Mouse (Mus musculus): ENCODE results near the gene Naa80. TPM values are rescaled to one million over a fixed set of nuclear protein-coding genes. Genes with fewer than 3 reads are reported as not detected.
A peak's percentile ranks its signal among the peaks of the same experiment; 100 is the strongest.

Naa80 gene
- polyA plus RNA-seq, 1 experiment = 11.3 TPM

DNA sequence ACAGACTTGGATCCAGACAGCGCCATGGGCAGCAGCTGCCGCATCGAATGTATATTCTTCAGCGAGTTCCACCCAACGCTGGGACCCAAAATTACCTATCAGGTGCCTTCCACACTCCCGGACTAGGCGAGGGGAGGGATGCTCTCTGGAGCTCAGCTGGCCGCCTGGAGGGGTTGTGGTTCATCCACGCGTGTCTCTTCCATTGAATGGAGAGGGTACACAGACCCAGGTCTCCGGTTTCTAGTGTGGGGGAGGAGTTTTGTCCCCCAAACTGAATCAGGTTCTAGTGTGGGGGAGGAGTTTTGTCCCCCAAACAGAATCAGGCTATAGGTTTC, 36.4 kb upstream of the Naa80 start:
- H3K4me3 ChIP-seq (ENCODE audit: insufficient read depth, low read length) = peak overlapping the region; percentile 62
- TF ChIP-seq CTCF (IDR thresholded peaks at IDR 0.05; ENCODE audit: borderline replicate concordance, insufficient read depth, low read length) (no peak), POLR2A (IDR thresholded peaks at IDR 0.05; ENCODE audit: low read depth, low read length) (no peak)
- H3K27ac ChIP-seq (ENCODE audit: insufficient read depth, low read length) = no peak overlapping the region
- H3K4me1 ChIP-seq (ENCODE audit: control insufficient read depth, insufficient read depth, low read length) = 0 out of 2 replicates have a peak, but pooled peaks cover 3% of the 10 kb centered on the region

DNA sequence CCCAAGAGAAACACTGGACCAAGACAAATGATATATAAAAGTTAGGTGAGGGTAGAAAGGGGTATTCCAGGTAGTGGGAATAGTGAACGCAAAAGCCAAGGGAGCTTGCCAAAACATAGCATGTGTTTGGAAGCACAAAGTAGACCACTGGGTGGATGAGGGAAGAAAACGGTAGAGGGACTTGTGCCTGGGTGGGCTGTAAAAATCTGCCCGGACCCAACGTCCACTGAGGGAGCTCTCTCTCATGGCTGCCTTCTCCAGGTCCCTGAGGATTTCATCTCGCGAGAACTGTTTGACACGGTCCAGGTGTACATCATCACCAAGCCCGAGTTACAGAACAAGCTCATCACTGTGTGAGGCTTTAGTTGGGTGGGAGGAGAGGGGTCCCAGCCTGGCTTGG, 36.0 kb upstream of the Naa80 start:
- Histone ChIP-seq H3K4me3 (ENCODE audit: insufficient read depth, low read length) (peak overlapping the region; percentile 62), H3K27ac (ENCODE audit: insufficient read depth, low read length) (no peak overlapping the region), H3K4me1 (ENCODE audit: control insufficient read depth, insufficient read depth, low read length) (0 out of 2 replicates have a peak, but pooled peaks cover 3% of the 10 kb centered on the region)
- no peak for TF ChIP-seq CTCF (IDR thresholded peaks at IDR 0.05; ENCODE audit: borderline replicate concordance, insufficient read depth, low read length)
- TF ChIP-seq POLR2A (IDR thresholded peaks at IDR 0.05; ENCODE audit: low read depth, low read length) = no peak

- H3K27ac ChIP-seq (ENCODE audit: insufficient read depth, low read length) = no peak overlapping the region
- H3K4me3 ChIP-seq (ENCODE audit: insufficient read depth, low read length) = no peak overlapping the region
- H3K4me1 ChIP-seq (ENCODE audit: control insufficient read depth, insufficient read depth, low read length) = 0 out of 2 replicates have a peak, but pooled peaks cover 3% of the 10 kb centered on the region
- TF ChIP-seq POLR2A (IDR thresholded peaks at IDR 0.05; ENCODE audit: low read depth, low read length) = no peak
- TF ChIP-seq CTCF (IDR thresholded peaks at IDR 0.05; ENCODE audit: borderline replicate concordance, insufficient read depth, low read length) = no peak
Observed at GRCm38 (mm10) chr9:107543299-107543698, 35.4 kb upstream of the Naa80 start.

DNA sequence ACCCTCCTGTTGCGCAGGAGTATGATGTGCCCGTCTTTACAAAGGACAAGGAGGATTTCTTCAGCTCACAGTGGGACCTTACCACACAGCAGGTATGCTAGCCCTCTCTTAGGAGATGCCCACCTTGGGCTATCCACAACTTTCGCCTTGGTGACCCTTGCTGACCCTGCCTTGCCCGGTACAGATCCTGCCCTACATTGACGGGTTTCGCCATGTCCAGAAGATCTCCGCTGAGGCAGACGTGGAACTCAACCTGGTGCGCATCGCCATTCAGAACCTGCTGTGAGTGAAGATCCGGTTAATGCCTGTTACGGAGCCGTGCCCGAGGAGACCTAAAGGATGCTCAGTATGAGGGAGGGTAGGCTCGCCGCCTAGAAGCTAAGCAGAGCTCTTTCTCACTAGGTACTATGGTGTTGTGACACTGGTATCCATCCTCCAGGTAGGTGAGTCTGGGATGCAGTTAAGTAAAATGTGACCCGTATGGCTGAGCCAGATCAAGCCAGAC, 34.4 kb upstream of the Naa80 start:
- no peak overlapping the region for H3K27ac ChIP-seq (ENCODE audit: insufficient read depth, low read length)
- no peak for TF ChIP-seq POLR2A (IDR thresholded peaks at IDR 0.05; ENCODE audit: low read depth, low read length)
- no peak overlapping the region for H3K4me3 ChIP-seq (ENCODE audit: insufficient read depth, low read length)
- H3K4me1 ChIP-seq (ENCODE audit: control insufficient read depth, insufficient read depth, low read length) = 0 out of 2 replicates have a peak, but pooled peaks cover 3% of the 10 kb centered on the region

GRCm38 (mm10) chr9:107544729-107545128, 34.0 kb upstream of the Naa80 start:
- H3K4me3 ChIP-seq (ENCODE audit: insufficient read depth, low read length) = no peak overlapping the region
- 0 out of 2 replicates have a peak, but pooled peaks cover 3% of the 10 kb centered on the region for H3K4me1 ChIP-seq (ENCODE audit: control insufficient read depth, insufficient read depth, low read length)
- TF ChIP-seq POLR2A (IDR thresholded peaks at IDR 0.05; ENCODE audit: low read depth, low read length) = no peak
- TF ChIP-seq CTCF (IDR thresholded peaks at IDR 0.05; ENCODE audit: borderline replicate concordance, insufficient read depth, low read length) = no peak
- H3K27ac ChIP-seq (ENCODE audit: insufficient read depth, low read length) = no peak overlapping the region

DNA sequence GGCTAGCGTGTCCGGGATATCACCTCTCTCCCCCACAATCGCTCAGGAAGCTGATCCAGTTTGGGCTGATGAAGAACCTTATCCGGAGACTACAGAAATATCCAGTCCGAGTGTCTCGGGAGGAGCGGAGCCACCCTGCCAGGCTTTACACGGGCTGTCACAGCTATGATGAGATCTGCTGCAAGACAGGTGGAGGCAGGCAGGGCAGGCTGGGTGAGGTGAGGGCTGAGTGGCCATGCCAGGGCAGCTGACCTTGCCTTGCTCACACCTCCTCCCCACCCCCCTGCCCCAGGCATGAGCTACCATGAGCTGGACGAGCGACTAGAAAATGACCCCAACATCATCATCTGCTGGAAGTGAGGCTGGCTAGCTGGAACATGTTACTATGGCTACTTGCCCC, 33.5 kb upstream of the Naa80 start:
- TF ChIP-seq POLR2A (IDR thresholded peaks at IDR 0.05; ENCODE audit: low read depth, low read length) = no peak
- TF ChIP-seq CTCF (IDR thresholded peaks at IDR 0.05; ENCODE audit: borderline replicate concordance, insufficient read depth, low read length) = no peak
- Histone ChIP-seq H3K27ac (ENCODE audit: insufficient read depth, low read length) (no peak overlapping the region), H3K4me3 (ENCODE audit: insufficient read depth, low read length) (no peak overlapping the region), H3K4me1 (ENCODE audit: control insufficient read depth, insufficient read depth, low read length) (0 out of 2 replicates have a peak, but pooled peaks cover 3% of the 10 kb centered on the region)

DNA sequence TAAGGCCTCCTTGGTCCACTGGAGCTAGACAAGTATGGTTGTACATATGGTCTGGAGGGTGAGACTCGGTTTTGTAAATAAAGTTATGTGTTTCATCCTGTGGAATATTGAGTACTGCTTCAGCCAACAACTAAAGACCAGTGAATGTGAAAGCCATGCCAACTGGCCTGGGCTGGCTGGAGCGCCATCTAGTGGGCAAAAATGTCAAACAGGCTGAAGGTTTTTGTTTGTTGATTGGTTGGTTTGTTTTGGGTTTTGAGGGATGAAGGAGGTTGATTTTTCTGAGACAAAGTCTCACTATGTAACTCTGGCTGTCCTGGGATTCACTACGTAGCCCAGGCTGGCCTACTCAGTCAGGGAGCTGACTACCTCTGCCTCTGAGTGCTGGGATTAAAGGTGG, 33.1 kb upstream of the Naa80 start:
- 0 out of 2 replicates have a peak, but pooled peaks cover 3% of the 10 kb centered on the region for H3K4me1 ChIP-seq (ENCODE audit: control insufficient read depth, insufficient read depth, low read length)
- no peak overlapping the region for H3K4me3 ChIP-seq (ENCODE audit: insufficient read depth, low read length)
- H3K27ac ChIP-seq (ENCODE audit: insufficient read depth, low read length) = no peak overlapping the region
- TF ChIP-seq POLR2A (IDR thresholded peaks at IDR 0.05; ENCODE audit: low read depth, low read length) (no peak), CTCF (IDR thresholded peaks at IDR 0.05; ENCODE audit: borderline replicate concordance, insufficient read depth, low read length) (peak; percentile 75)

DNA sequence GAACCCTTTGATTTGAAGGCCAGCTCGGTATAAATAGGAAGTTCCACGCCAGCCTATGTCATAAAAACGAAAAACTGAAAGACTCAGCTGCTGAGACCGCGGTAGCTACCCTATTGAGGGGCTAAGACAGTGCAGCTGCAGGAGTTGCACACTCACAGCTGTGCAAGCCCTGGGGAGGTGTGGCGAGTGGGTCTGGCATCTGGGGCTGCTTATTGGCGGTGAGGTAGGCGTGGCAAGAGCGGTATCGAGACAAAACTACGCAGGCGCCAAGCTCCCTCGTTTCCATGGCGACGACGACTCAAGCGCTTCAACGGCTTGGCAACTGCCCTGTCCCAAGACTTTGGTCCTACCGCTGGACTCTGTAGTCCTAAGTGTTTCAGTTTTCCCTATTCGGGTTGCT, 31.7 kb upstream of the Naa80 start, which contains the start of gene Zmynd10:
Gene Zmynd10 (plus strand): TSS at position 273 of the 400 bp plus-strand sequence.
- Histone ChIP-seq H3K4me3 (ENCODE audit: insufficient read depth, low read length) (no peak within 1 kb of the TSS), H3K4me1 (ENCODE audit: control insufficient read depth, insufficient read depth, low read length) (no peaks in the 10 kb centered on the region; the same call in 1 of the 2 replicates), H3K27ac (ENCODE audit: insufficient read depth, low read length) (no peak within 1 kb of the TSS)
- TF ChIP-seq CTCF (IDR thresholded peaks at IDR 0.05; ENCODE audit: borderline replicate concordance, insufficient read depth, low read length) (no peak), POLR2A (IDR thresholded peaks at IDR 0.05; ENCODE audit: low read depth, low read length) (no peak)

GRCm38 (mm10) chr9:107547957-107548356, 30.7 kb upstream of the Naa80 start:
- H3K4me1 ChIP-seq (ENCODE audit: control insufficient read depth, insufficient read depth, low read length) = peaks cover 5% of the 10 kb centered on the region; the same call in 1 of the 2 replicates
- no peak overlapping the region for H3K27ac ChIP-seq (ENCODE audit: insufficient read depth, low read length)
- H3K4me3 ChIP-seq (ENCODE audit: insufficient read depth, low read length) = no peak overlapping the region
- TF ChIP-seq CTCF (IDR thresholded peaks at IDR 0.05; ENCODE audit: borderline replicate concordance, insufficient read depth, low read length) (no peak), POLR2A (IDR thresholded peaks at IDR 0.05; ENCODE audit: low read depth, low read length) (no peak)

DNA sequence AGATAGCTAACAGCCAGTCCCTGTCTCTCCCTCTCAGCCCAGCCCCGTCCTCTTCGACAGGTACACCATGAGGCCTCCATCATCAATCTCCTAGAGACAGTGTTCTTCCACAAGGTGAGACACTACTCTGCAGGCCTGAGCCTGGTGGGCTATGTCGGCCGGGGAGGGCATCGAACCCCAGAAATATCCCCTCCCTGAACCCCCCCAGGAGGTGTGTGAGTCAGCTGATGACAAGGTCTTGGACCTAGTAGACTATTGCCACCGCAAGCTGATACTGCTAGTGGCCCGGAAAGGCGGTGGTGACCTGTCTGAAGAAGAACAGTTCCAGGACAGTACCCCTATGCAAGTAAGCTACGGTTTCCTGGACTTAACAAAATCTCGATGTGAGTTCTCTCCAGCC, 29.9 kb upstream of the Naa80 start:
- no peak for TF ChIP-seq CTCF (IDR thresholded peaks at IDR 0.05; ENCODE audit: borderline replicate concordance, insufficient read depth, low read length)
- Histone ChIP-seq H3K27ac (ENCODE audit: insufficient read depth, low read length) (no peak overlapping the region), H3K4me1 (ENCODE audit: control insufficient read depth, insufficient read depth, low read length) (peaks cover 5% of the 10 kb centered on the region; the same call in 1 of the 2 replicates), H3K4me3 (ENCODE audit: insufficient read depth, low read length) (no peak overlapping the region)

Data from embryonic fibroblast, embryonic 13.5 days (primary cell).